Mouse (Mus musculus): ENCODE measurements at regions not wholly inside any gene's neighbourhood (a gene's known extent, or its start where the extent isn't known, plus 50 kb on each side); places are given as distances from the start of the nearest gene placed in this dataset.

DNA sequence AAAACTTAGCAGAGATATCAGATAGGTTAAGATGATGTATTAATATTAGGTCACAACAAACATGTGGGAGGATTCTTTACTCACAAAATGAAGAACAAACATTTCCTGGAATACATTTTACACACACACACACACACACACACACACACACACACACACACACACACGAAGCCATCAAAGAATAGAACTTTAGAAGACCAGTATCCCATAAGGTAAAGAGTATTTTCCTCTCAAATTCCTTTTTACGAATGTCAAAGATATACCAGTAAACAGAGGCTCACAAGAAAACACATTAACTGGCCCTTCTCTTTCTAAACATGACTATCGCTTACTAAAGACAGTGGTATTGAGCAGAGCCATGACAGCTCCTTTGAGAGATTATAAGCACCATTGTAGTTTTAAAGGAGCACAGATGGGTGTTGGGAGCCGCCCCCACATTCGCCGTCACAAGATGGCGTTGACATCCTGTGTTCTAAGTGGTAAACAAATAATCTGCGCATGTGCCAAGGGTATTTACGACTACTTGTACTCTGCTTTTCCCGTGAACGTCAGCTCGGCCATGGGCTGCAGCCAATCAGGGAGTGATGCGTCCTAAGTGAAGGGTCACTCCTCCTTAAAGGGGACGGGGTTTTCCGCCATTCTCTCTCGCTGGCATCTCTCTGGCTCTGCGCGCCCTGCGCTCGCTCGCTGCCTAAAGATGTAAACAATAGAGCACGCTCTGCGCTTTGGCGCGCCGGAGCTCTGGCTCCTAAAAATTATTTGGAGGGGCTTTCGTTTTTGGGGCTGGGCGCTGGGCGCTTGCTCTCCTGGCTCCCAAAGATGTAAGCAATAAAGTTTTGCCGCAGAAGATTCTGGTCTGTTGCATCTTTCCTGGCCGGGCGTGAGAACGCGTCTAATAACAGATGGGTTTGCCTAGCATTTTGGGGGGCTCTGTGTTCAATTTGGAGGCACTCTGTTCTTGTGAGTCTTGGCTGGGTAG, 160.0 kb downstream of the Csl start:
- DNase-seq: peak in 1 of 2 experiments; percentile 46

DNA sequence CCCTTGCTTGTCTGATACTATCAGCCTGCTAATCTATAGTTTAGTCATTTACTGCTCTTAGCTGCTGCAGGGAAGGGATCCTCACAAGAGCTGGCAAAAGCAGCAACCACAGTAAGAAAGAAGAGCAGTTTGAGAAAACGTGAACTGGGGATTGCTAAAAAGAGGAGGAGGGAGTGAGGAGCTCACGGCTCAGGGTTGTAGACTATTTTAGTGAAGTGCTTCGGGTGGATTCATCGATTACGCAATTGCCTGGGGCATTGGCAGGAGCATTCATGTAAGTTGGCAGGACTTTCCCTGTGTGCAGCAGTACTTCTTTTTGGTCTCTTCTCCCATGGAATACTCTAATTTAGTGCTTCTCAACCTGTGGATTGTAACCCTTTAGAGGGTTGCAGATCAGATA, 157.1 kb downstream of the Csl start:
- no peak for DNase-seq

DNA sequence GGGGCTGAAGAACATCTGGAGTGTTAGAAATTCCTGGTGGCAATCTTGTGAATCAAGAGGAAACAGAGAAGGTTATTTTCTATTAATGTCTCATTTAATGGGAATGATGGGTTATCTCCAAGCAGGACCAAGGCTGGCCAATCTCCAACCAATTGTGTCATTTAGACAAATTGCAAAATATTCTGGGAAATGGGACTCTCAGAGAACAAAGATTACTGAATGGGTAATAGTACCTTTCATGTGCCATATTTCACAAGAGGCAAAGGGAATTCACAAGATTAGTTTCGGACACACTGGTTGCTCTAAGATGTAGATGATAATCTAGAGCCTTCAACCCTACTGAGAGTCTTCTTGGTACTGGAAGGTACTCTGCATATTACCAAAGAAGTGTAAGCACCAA, 155.3 kb downstream of the Csl start:
- DNase-seq: no peak

DNA sequence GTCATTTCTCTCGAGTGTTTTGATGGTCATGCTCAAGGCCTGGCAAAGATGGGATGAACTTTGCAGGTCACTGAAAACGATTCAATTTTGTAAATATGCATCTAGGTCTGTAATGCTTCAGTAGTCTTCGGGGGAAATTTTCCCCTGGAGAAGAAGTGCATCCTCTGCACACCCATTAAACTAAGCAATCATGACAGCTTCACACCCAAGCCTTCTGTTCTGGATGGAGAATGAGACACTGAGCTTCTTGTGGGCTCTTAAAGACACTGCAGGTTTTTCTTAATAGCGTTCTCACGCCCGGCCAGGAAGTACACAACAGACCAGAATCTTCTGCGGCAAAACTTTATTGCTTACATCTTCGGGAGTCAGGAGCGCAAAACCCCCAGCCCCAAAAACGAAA, 151.0 kb downstream of the Csl start:
- DNase-seq: no peak

DNA sequence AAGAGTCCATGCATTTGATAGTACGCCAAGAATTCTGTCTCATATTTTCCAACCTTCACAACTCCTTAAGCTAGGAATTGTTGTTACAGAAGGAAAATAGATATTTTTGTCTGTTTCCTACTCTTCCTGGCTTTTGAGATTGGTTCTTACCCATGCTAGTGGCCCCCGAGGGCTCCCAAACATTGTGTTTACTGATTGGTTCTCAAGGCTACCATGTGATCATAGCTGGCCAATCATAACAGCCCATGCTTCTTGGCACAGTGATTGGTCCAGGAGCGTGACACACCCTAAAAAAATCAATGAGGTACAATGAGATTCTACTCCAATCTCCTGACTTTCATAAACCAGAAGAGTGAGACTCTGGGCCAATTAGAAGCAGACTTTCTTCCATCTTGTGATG, 150.0 kb downstream of the Csl start:
- no peak for DNase-seq

DNA sequence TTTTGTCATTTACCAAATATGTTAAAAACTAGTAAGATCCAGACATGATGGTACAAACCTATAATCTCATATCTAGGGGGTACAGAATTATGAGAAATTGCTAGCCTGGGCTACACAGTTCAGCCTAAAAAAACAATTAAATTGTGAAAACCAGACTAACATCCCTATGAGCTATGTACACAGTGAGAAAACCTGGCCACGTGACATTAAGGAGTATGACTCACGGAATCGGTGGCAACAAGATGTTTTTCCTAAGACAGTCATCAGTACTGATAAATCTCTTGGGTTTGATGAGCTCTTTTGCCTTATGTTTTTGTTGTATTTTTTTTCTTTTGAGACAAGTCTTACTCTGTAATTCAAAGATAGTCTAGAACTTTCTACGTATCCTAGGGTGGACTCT, 148.6 kb downstream of the Csl start:
- DNase-seq: no peak

DNA sequence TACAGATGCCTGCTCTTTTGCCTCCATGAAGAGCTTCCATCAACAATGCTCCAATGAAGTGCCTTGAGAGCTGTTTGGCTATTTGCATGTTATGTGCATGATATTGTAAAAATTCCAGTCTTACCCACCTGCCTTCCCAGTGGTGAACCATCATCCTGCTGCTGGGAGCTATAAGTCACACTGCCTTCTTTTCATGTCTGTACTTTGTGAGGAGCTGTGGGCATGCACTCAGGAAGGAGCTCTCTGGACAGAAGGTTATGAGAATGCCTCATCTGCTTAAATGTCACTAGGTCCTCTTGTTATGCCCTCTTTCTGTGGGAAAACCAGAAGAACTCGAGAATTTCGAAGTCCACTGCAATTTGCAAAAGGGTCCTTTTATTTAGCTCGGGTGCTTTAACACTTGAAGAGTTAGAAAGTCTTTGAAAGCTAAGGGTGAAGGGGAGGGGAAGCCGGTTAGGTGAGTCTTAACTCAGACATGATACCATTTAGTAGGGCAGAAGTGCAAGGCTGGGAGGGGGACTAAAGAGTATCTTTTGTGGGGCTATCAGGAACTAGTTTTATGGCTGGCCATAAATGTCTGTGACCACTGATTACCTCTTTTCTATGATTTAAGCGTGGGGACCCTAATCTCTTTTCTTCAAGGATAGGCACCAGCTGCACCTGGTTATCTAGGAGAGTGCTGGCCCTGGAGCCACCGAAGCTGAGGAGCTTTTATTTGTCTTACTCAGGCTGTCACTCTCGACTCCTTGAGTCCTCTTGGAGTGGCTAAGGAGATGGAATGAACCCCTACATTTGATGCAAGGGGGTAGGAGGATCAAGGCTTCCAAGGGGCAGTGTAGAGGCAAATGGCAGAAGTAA, 144.8 kb downstream of the Csl start:
- DNase-seq: no peak

DNA sequence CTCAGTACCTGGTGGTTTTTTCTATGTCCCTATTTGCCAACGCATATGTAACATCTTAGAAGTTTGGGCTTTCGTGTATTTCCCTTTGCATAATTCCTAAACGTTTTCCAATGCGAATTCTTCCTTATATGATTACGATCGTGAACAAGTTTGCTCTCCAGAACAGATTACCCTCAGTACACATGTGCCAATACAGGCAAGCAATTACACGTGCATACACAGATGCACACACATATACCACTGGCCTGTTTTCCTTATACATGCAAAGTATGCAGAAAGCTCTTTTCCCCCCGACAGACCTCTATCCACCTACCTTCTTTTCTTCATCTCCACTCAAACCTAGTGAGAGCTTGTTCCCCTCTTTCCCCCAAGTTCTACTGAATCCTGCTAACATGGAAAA, 144.1 kb downstream of the Csl start:
- no peak for DNase-seq

DNA sequence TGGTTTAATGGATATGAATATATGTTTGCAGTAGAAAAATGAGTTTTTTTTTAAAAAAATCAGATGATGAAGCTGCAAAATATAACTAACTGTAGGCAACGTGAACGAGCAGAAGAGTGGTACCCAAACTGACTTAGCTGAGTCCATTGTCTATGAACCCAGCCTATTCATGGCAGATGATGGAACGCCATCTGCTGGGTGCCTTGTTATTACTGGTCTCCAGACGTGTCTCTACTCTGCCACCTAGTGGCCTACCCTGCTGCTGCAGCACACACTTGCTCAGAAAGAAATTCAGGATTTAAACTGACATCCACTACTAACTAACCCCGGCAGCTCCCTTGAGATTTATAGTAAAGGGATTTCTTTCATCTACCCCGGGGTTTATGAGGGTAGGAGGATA, 143.7 kb downstream of the Csl start:
- peak; percentile 78 to 90 for DNase-seq

DNA sequence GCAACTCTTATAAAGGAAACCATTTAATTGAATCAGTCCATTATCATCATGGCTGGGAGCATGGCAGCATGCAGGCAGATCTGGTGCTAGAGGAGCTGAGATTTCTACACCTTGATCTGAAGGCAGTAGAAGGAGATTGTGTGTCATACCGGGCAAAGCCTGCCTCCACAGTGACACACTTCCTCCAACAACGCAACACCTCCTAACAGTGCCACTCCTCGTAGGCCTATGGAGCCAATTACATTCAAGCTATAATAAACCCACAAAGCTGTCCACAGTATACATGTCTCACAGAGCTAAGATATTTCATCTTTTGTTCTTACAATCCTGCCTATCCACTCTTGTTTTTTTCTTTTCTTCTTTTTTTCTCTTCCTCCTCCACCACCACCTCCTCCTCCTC, 141.8 kb downstream of the Csl start:
- no peak for DNase-seq

DNA sequence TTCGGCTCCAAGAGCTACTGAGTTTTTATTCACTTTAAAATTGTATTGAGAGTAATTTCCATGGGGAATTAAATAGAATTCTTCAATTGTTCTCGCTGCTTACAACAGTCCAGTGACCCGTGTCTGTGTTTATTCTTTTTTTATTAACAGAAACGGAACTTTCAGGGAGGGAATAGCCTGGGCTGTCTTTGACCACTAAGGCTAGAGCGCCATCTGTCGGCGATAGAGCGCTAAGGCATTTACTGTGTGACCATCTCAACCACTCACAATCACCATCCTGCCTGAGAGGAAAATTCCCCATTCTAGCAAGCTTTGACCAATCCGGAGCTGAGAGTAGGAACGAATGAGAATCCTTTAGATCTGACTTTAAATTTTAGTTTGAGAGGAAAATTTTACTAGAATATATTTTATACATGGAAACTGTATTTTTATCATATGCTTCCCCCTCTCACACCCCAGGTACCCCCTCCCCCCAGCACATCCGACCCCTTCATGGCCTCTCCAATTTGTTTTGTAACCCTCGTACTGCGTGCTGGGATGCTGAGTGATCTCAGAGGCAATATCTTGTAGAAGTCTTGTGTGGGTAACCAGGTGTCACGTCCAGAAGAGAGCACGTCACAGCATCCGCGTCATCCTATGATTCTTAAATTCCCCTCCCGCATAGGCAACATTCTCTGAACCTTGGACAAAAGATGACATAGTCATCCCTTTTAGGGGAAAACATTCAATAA, 139.9 kb downstream of the Csl start:
- peak; percentile 77 to 84 for DNase-seq

DNA sequence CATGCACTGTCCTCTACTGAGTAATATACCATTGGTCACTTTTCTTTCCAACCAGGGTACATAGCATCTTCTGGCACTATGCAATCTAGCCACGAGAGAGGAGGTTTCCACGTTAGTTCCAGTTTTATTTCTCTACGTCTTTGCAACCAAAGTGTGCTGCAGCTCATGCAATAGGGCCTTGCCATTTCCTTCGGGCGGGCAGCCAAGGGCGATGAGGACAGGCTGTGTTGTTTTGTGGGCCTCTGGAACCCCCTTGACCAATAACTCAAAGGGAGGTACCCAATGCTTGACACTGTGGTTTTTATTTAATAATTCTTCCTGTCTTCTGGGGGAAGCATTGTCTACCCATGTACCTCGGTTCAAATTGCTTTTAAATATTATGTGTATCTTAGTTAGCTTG, 139.0 kb downstream of the Csl start:
- no peak for DNase-seq

DNA sequence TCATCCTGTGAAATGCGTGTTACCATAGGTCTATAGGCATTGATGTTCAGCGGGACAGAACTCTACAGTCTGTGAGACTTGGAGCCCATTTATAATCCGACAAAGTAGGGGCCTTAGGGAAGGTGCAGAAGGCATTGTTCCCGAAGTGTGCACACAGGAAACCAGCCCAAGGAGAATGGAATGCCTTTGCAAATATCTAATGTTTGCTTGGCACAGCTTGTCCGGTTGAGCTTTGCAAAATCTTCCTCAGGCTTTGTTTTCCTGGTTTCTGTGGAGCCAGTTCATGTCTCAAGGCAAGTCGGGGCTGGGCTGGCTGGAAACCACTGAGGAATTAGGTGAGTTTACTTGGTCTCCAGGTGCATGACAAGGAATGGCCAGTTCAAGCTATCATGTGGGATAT, 132.1 kb downstream of the Csl start:
- peak in 1 of 2 experiments; percentile 22 for DNase-seq

DNA sequence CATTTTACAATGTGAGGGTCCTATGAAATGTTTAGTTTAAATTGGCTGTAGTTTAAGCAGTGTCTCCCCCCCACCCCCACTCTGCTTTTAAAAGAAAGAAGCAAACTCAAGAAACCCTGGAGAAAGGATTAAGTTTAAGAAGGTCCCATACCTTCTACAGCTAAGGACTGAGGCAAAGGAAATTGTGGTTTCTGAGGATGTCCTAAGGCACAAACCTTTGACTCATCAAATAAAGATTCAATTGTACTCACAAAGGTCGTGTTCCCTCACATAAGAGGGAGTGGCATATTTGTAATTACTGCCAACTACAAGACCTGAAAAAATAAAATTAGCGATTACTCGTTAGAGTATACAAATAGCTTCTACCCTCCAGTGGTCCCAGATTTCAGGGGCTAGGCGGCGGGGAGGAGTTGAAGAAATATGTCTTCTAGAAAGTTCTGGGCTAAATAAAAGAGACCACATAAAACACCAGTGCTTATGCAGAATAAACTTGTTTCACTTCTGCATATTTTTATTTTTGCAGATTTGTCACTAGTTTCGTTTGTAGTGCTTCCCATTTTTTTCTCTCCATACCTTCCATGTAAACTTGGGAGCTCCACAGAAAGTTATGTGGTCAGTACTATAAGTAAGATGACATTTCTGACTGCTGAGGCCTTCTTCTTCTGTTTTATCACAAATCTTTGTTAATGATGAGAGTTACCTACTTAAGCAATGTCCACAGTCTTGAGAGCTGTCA, 127.0 kb downstream of the Csl start:
- DNase-seq: no peak

DNA sequence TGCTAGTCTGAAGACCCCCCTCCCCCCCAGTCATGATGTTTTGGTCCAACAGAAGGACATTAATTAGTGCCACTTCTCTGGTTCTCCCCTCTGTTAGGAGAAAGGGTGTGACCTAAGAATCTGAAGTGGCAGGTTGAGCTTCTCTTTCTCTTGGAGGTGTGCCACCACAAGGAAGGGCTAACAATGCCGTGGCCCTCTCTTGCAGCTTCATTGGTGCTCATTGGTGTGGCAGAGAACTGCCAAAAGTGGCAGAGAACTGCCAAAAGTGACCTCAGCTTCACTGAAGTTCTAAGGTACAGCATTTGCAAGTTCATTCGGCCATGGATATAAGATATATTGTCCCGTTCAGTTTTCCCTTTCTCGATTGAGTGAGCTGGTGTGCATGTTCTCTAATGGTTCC, 123.7 kb downstream of the Csl start:
- DNase-seq: peak in 1 of 2 experiments; percentile 14

DNA sequence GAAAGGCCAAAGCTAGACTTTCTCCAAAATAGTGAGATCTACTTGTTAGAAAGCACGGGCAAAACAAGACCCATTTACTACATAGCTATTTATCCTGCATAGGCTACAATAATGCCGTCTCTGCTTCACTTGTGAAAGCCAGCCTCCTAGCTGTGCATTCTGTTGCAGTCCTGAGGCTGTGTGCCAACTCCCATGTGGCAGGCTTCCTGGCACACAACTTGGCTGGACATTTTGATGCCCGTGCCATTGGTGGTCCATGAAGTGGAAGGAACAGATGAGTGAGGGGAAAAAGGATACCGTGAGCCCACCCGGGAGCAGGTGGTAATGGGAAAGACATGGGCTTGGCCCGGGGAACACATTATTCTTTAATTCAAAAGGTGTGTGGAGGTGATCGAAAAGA, 120.4 kb downstream of the Csl start:
- no peak for DNase-seq

DNA sequence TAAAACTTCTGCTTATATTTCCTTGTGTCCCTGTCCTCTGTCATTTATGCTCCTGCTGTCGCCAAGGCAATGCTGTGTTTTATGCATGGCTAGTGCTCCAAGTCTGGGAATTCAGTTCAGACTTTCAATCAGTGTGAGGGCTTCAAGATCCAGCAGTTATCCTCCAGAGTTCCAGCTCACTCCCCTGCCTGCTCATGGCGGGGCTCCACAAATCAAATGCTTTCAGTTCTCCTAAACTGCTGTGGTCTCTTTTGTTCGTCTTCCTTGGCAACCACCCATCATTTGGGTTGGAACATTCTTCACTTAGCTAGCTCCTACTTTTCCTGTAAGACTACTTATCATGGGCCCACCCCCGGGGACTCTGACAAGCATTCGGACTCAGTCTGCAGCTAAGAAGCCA, 120.0 kb downstream of the Csl start:
- DNase-seq: no peak

DNA sequence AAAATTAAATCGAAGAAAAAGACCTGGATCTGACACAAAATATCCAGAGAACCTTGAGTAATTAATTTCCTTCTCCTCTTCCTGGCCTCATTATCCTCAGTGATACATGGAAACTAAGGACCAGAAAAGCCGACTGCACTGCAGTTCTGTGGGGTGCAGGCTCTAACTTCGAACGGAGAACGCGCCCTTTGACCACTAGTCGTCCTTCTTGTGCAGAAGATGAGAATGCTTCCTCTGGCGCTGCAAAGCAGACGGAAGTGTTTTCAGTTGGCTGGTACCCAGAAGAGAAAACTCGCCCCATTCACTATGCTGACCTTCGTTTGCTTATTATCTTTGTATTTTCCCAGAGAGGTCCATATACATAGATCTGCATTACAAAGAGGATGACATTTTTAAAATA, 117.7 kb downstream of the Csl start:
- peak; percentile 74 to 77 for DNase-seq

DNA sequence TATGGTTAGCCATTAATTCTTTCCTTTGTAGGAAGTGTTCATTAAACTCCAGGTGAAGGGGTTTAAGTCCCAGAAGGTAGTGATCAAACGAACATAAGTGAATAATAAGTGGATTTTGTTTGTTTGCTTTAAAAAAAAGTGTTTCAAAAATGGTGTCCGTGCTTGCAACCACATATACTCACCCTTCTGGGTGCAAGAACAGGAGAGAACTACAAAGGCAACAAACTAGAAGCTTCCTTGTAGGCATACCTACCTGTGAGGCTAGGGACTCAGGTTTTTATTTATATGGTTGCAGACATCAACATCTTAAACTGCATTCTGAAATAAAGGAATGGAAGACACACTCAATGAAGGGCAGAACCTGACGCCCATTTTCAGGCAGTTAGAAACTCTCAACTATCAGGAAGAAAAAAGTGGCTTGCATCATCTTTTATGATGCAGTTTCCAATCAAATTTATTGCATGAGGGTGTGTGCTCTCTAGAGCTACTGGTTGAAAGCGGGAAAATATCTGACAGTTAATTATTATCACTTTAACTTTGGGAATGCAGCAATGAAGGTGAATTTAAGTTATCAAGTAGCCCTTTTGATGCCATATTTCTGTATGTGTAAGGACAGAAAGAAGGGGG, 117.1 kb downstream of the Csl start:
- DNase-seq: no peak

DNA sequence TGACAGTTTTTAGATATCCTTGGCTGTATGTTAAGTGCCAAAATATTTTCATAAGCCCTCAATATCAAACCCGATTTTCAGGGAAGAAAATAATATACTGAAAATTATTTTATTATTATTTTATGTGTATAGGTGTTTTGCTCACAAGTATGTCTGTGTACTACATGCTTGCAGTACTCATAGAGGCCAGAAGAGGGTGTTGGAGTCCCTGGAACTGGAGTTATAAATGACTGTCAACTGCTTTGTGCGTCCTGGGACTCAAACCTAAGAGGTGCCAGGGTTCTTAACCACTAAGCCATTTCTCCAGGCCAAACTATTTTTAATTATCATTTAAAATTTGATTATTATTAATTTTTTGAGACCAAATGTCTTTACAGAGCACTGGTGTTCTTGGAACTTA, 114.5 kb downstream of the Csl start:
- peak in 1 of 2 experiments; percentile 16 for DNase-seq

DNA sequence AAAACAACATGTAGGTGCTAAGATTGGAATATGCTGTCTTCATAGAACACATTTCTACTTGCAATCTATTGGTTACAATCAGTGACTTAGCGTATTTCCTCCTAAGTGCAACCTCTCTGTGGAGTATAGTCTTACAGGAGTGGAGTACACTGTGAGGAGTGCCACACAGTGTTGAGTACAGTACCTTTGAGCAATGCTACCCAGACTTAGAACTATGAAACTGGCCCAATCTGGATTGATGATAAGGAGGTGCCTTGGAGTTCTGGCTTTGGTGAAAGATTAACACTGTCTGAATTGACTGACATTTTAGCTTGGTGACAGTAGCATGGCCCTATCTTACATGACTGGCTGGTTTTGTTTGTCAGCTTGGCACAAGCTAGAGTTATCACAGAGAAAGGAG, 107.4 kb downstream of the Csl start:
- DNase-seq: no peak

DNA sequence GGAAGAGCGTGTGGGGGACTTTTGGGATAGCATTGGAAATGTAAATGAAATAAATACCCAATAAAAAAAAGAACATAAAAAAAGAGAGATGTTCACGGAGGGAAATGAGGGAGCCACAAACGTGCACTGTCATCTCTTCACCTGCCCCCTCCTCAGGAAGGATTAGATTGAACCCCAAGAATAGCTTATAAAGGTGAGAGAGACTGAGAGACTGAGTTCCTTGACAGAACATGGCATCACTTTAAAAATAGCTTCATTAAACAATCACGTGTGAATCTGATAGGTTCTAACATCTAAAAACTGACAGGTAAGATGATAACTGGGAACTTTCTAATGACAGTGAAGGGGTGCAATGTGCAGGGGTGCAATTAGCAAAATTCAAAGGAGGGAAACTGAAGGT, 105.2 kb downstream of the Csl start:
- no peak for DNase-seq
